Mouse (Mus musculus) inflammation-experienced regulatory T-cells, adult 6 months (primary cell): ENCODE data around the gene Dmrt1. TPM values are rescaled to one million over a fixed set of nuclear protein-coding genes. Genes with fewer than 3 reads are reported as not detected.

Experiments
- ATAC-seq: one replicate; pipeline ENCODE4 v1.8.0; 2017
- polyA plus RNA-seq, 3 experiments: library from polyadenylated mRNA; unstranded; fragments of 100-300 nt; shearing (Covaris generic); gene quantifications; one replicate each; pipeline ENCODE4 v1.2.1; 2017

The Dmrt1 gene
- polyA plus RNA-seq, 3 experiments from 2014 or later, result not detected

DNA sequence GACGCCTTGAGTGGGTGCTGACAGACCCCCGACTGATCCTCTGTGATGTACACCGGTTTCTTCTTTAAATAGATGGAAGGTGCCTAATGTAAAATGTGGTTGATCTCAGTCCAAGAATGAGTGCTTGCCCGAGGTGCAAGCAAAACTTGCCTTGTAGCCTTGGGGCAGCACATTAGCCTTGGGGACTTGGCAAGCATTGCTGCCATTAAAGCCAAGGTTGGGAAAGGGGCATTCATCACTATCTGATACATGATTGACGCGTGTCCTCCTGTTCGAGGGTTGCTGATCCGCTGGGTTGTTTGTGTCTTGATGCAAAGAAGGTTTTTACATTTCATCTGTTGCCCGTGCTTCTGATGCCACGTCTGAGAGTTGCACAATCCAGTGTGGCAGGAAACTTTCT, 69.0 kb downstream of the Dmrt1 start:
- no peak for ATAC-seq

DNA sequence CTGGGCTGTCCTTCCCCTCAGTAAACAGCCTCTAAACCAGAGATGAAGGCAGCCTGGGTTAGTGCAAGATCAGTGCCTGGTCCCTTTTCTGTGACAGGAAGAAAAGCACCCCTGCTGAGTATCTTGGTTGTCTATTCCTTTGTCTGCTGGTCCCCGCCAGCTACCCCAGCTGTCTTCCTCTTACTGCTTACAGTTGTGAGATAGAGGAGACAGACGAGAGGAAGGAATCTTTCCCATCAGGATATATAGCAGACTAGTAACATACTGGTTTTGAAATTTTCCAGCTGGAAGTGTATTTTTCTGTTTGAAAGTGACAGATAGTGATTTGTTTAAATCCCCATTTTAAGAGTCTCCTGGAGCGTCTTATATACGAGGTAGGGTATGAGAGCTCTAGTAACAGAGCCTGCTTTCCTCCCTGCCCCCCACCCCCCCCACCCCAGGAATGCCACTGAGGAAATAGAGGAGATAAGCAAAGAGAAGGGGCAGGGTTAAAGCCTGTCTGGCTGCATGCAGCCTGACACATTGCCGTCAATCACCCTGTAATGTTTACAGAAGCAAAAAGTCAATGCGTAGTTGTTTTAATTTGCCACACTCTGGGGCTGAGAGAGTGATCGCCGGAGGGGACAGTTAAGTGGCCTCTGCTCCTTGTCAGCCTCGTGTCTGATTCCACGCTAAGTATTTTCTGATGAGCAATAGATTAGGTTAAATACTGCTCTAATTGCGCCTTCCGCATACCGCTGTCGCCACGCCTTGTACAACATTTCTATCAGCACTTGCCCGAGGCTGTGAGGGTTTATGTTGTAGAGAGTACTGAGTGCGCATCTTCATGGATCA, 69.8 kb downstream of the Dmrt1 start:
- no peak for ATAC-seq

DNA sequence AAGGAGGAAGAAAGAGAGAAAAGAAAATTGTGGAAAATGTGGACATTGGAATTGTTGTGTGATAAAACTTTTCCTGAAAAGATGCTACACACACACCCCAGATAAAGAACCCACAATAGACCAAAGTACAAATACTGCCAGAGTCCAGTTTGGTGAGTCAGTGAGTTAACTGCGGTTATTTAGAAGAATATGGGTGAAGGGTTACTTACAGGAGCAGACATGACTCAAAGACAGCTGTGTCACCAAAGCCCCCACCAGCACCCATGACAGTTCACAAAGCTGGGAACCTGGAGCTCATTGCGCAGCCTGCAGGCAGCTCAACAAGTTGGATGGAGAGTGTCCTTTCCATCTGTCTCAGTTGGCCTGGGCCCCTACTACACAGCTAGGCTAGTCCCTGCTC, 72.9 kb downstream of the Dmrt1 start:
- ATAC-seq, result no peak

DNA sequence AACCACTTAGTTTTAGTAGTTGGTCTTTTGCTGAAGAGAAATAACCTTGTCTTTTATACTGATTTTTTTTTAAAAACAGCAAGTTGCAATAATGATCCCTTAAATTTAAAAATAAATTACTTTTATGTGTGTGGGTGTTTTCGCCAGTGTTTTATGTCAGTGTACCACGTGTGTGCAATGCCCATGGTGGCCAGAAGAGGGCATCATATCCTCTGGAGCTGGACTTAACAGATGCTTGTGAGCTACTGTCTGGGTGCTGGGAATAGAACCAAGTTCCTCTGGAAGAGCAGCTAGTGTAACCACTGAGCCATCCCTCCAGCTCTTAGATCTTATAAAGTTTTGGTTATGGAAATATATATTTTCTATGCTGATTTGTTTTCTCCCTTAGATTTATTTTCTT, 74.0 kb downstream of the Dmrt1 start:
- no peak for ATAC-seq

DNA sequence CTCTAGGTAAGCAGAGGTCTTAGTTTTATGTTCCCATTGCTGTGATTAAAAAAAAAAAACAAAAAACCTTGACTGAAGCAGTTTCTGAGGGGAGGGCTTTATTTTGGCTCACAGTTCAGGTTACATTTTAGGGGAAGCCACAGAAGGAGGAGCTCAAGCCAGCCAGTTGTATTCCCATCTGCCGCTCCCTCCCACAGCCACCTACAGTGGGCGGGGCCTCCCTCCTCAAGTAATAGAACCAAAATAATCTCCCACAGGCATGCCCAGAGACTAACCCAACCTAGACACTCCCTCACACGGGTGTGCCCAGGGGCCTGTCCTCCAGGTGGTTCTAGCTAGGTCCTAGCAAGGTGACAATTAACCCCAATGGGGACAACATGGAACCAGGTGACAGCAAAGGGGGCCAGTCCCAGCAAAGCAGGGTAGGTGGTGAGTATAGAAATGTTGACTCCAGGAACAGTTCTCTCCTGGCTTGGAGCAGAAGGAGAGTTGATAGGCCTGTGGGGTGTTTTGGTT, 92.4 kb downstream of the Dmrt1 start:
- no peak for ATAC-seq

DNA sequence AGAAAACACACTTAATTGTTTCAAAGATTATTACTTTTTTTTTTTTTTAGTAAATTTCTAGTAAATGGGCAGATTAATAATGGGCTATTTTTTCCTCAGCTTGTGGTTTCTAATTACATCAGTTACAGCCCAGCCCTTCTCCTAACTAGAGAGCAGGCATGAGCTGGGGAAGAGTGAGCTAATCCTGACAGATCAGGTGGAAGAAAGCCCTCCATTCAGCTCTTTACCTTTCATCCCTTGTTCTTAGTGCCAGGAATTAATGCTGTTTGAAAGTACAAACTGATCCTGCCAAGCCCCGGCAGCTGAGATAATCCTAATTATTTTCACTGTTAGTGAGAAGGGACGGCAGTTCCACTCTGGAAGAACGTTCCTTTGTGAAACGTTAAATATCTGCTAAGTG, 93.2 kb downstream of the Dmrt1 start:
- ATAC-seq, result no peak

DNA sequence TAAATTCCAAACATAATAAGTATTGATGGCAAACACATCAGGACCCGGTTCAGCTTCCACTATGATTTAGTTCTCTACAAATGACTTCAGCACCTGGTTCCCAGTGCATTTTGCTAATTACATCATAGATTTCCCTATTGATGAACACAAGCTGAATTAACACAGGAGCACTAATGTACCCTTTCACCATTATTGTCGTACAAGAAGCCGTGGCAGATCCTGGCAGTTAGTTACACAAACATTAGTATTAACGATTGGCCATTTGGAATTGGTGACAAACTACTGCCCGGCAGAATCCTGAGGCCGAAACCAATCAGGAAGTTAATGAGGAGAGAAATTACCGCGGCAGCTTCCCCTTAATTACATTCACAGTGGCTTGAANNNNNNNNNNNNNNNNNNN, 96.5 kb downstream of the Dmrt1 start:
- ATAC-seq, result no peak

DNA sequence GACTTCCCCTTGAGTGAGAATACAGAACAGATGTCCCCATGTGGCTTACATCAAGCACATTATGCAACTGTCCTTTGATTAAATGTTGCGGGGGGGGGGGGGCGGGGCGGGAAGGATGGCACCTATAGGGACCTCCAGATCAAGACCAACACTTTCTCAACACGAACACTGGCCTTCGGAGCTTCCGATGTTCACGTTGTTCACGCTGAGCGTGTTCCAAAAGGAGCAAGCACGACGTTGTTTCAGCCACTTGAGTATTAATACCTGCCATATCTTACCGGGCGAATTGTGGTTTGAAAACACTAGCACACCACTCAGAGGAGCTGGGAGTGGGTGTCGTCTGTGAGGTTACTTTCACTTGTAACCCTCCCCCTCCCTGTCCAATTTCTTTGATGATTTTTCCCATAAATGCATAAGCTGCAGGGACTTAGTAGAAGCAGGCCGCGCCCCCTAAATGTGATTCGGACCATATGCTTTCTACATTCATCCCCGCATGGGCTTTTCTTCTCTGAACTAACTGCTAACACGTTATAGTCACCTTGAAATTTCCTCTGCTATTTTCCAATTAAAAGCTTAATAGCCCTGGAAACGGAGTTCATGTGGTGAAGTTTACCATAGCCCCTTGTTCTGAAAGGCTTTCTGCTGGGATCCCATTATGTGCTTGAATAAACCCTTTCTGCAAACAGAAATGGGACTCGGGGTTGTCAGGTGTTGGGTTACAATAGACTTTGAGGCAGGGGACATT, 102.2 kb downstream of the Dmrt1 start:
- no peak for ATAC-seq

DNA sequence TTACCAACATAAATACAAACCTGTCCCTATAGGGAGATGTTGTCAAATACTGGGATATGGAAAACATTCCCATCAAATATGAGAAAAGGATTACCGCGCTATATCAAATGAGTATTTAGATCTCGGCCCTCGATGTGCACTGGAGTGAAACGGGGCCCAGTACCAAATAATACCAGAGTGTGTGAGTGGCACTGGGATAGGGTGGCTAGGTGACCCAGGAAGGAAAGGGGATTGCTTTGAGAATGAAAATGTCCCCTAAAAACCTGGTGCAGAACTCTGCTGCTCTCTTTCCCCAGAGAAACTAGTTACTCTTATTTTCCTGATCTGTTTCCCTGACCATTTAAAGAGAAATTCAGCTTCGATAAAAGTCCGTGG, 102.8 kb downstream of the Dmrt1 start:
- no peak for ATAC-seq

DNA sequence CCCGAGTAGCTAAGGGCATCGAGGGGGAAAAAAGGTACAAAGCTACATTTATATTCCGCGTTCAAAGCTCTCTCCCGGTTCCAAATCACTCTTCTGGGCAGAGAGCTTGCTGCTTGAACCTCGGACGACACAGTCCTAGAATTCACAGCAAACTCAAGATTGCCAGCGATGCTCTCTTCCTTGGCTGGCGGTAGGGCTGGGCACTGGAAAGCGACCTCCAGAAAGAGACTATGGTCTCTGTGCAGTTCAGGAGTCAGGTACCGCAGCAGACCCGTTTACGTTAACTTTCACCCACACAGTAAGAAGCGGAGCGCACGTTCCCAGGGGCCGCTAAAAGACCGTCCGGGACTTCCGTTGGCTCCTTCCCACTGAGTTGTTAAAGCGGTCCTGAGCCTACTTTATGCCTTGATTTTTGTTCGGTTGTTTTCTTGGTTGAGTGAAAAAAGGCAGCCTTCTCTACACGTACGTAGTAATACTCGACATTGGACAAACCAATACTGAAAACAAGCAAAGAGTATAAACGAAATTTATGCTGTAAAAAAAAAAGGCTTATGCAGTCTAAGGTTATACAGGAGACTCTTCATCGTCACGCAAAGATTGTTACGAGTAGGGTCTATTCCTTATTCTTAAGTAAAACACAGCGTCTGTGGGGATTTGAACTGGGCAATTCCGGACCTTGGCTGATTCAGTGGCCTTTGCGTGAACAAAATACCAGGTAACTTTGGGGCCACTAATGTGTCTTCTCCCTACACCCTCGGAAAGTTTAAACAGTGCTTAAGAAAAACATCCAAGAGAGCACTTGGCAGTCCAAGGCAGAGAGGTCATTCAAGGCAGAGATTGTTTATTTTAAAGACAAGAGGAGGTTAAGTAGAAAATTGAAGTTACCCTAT, 103.8 kb downstream of the Dmrt1 start:
- ATAC-seq, result no peak

DNA sequence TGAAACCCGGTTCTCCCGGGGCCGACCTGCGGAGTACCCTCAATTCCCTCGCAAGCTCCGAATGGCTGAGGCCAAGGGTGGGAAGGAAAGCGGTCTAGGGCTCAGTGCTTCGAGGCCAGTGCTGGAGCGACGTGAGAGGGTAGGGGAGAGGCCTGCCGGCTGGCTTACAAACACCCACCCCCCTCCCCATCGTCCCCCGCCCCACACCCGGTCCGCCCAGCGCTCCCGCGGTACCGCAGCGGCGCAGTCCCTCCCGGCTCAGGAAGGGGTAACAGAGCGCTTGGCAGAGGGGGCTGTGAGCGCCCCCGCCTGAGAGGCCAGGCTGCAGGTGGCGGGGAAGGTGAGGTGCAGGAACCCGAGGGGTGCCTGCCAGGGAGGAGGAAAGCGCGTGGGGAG, 104.6 kb downstream of the Dmrt1 start, which contains the start of gene Dmrt3:
Gene Dmrt3 (plus strand): TSS at position 287 of the 396 bp plus-strand sequence.
- no peak for ATAC-seq

DNA sequence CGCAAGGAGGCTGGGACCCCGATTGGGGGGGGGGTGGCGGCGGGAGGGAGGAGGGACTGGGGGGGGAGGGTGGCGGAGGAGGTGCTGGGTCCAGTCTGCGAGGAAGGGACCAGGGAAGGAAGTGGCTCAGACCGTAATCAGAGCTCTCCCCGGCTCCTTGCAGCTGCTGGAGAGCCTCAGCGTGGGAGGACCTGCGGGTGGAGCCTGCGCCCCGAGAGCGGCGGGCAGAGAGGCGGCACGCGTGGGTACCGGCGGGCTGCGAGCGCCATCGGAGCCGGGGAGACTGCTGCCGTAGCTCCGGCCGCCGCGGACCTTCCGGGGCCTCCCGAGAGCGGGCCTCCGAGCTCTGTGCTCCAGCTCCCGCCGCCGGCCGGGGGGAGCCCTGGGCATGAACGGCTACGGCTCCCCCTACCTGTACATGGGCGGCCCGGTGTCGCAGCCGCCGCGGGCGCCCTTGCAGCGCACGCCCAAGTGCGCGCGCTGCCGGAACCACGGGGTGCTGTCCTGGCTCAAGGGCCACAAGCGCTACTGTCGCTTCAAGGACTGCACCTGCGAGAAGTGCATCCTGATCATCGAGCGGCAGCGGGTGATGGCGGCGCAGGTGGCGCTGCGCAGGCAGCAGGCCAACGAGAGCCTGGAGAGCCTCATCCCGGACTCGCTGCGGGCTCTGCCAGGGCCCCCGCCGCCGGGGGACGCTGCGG, 105.1 kb downstream of the Dmrt1 start:
- ATAC-seq, result no peak

DNA sequence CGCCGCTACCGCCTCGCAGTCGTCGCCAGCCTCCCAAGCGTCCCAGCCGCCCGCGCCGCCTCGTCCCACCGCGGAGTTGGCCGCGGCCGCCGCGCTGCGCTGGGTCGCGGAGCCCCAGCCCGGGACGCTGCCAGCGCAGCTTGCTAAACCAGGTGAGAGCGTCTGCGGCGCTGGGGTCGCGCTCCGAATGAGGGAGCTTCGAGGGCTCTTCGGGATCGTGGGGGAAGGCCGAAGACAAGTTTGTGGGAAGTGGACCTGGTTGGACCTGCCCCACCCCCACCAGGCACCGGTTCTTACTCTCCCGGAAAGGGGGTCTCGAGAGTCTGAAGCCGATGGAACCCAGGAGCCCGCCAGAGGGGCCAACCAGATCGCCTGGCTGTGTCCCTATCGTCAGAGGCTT, 105.7 kb downstream of the Dmrt1 start:
- no peak for ATAC-seq

DNA sequence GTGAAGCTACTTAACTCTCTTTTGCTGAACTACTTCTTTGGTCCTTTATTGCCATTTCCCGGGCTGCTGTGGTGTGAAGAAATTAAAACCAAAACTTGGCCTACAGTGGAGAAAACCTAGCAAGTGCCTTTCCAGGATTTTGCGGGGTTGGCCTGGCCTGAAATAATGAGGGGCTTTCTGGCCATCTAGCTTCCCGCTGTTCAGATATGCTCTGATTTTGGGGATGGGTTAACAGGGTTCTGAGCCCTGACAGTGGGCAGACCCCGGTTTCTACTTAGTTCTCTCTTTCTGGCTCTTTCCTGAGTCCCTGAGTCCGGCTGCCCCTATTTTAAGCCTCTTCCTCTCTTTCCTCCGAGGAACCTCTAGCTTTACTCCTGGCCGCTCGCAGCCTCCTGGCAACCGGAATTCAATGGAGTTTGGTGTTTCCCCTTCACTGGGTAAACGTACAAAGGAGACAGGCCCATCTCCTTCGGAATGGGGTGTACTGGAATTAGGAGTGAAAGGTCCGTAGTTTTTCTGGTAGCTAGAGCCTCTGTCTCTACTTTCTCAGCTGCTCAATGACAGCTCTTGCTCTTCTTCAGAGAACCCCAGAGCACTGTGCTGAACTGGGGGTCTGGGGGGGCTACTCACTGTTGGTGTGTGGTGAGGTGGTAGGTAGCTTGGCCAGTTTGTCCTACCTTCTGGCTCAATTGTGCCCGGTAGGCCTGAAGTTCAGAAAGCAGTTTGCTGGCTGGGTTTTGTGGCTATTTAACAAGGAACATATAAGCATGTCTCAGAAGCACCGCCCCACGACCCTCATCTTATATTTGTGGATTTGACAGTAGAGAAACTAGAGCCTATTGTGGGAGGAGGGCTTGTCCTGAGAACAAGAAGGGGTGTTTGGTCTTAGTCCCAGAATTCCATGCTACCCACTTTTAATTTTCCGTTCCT, 106.7 kb downstream of the Dmrt1 start:
- ATAC-seq, result no peak

DNA sequence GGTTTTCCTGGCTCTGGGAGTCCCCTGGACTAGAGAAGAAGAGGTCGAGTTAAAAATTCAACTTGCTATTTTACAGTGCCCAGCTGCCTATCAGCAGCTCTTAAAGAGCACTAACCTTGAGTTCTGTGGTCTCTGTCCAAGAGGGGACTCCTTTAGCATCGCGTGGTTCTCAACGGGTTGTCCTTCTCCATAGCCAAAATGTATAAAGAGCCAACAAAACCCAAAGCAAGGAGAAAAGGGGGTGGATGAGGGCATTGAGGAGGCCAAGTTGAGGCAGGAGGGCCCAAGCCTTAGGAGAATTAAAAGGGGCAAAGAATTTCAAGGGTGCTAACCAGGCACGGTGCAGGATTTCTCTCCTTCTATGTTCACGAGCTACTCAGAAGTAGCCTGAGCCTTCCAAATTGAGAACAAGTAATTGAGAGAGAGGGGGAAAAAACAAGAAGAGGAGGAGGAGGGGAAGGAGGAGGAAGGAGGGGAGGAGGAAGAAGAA, 107.4 kb downstream of the Dmrt1 start:
- ATAC-seq, result no peak

DNA sequence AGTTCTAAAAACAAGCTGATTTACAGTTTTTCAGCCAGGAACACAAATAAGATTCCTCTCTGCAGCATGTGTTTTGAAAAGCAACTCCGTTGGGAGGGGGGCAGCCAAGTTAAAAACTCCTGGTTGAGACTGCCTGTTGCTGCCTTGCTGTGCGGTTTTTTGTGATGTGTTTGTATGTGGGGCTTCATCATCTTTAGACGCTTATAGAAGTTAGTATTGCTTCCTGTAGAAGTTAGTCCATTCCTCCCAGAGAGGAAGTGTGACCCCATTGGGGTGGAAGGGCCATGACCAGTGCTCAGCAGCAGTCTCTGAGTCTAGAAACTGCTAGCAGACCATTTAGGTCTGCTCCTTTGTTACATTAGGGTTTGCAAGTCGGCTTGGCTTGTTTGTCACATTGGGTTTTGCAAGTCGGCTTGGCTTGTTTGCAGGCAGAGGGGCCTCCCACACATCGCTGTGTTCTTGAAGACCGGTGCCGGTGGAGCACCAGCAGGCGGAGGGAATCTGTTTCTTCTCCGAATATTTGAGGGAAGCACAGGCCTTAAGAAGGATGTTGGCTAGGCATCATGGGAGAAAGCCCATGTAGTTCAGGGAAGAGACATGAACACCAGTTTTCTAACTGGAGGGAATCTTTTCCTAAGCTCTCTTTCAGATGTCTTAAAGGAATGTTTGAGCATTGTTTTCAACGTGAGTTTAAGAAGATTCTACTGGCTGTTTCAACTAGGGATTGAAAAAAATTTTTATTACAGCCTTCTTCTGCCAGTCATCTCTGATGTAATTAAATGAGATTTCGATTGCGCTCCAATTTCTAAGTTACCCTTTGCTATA, 108.3 kb downstream of the Dmrt1 start:
- no peak for ATAC-seq

DNA sequence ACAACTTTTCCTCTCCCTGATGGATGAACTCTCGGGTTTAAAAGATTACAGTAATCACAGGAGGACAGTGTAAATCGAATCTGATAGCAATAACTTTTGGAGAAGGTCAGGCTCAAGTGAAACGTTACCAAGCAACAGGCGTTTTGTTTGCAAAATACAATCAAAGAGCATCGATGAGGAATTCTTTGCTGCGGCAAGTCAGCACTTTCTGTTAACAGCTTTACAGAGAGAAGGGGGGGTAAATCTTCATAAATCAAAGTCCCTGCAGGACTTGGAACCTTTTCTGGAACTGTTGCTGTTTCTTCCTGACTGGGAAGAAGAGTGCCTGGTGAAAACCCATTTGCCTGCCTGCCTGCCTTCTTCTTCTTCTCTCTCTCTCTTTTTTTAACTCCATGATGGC, 110.5 kb downstream of the Dmrt1 start:
- ATAC-seq, result no peak

DNA sequence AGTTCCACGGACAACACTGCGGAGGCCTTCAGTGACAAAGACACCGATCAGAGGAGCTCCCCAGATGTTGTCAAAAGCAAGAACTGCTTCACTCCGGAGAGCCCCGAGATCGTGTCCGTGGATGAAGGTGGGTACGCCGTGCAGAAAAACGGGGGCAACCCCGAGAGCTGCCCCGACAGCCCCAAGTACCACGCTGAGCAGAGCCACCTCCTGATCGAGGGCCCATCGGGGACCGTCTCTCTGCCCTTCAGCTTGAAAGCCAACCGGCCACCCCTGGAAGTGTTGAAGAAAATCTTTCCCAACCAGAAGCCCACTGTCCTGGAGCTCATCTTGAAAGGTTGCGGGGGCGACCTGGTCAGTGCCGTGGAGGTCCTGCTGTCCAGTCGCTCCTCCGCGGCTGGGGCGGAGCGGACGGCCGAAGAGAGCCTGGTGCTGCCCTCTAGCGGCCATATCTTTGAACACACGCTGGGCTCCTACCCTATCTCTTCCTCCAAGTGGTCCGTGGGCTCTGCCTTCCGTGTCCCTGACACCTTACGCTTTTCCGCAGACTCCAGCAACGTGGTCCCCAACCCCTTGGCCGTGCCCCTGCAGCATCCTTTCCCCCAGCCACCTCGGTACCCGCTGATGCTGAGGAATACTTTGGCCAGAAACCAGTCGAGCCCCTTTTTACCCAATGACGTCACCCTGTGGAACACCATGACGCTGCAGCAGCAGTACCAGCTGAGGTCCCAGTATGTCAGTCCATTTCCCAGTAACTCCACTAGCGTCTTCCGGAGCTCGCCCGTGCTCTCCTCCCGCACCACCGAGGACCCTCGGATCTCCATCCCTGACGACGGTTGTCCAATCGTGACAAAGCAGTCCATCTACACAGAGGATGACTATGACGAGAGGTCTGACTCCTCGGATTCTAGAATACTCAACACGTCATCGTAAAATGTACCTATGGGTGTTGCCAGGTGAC, 117.2 kb downstream of the Dmrt1 start:
- no peak for ATAC-seq

DNA sequence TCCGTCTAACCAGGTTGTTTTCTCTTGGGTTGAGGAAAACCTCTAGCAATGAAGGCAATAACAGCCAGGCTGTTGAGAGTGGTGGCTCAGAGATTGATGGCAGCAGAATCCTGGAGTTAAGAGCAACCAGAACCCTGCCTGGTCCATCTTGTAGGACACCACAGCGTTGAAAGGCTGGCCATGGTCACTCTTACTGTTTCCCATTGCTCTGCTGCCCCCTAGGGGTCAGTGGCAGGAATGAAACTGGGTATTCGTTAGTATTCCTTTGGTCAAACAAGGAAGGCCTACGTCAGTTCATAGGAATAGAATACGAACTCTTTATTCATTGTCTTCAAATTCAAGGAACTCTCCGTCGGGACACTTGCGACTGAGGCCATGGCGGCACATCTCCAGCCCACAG, 123.1 kb downstream of the Dmrt1 start:
- ATAC-seq, result no peak
